Mouse (Mus musculus) embryonic fibroblast, embryonic 13.5 days (primary cell): Measurements from ENCODE around the gene Mgat5.

Experiments used
- CTCF ChIP-seq: IDR thresholded peaks from 2 replicates; pipeline ENCODE4 v1.5.1; 2011; ENCODE audit warnings: mild to moderate bottlenecking, control low read depth, low read length, moderate library complexity, borderline replicate concordance; ENCODE audit not compliant: insufficient read depth
- POLR2A ChIP-seq: IDR thresholded peaks from 2 replicates; pipeline ENCODE4 v1.6.1; 2011; ENCODE audit warnings: low read depth, mild to moderate bottlenecking, control low read depth, low read length, moderate library complexity

- TF ChIP-seq CTCF, result no peak
- TF ChIP-seq POLR2A, result no peak
Measured at GRCm38 (mm10) chr1:127205501-127206019, 745 bp downstream of the Mgat5 start.
